Mouse (Mus musculus) bone marrow, adult 2 months (tissue): ENCODE measurements around the gene Hsd17b11.

Experiments used
- CTCF ChIP-seq: fragments of 200-500 bp; IDR thresholded peaks from 2 replicates; pipeline ENCODE4 v1.5.1; 2011; ENCODE audit warnings: low read length, control low read depth; ENCODE audit not compliant: control insufficient read depth, insufficient read depth
- POLR2A ChIP-seq: fragments of 200-500 bp; IDR thresholded peaks from 2 replicates; pipeline ENCODE4 v1.6.1; 2011; ENCODE audit warnings: low read depth, mild to moderate bottlenecking, control low read depth, low read length, borderline replicate concordance; ENCODE audit not compliant: control insufficient read depth

- TF ChIP-seq CTCF (no peak), POLR2A (no peak)
Measured at GRCm38 (mm10) chr5:104048139-104048538, 26.4 kb upstream of the Hsd17b11 start.
